In the genomic region with DNA sequence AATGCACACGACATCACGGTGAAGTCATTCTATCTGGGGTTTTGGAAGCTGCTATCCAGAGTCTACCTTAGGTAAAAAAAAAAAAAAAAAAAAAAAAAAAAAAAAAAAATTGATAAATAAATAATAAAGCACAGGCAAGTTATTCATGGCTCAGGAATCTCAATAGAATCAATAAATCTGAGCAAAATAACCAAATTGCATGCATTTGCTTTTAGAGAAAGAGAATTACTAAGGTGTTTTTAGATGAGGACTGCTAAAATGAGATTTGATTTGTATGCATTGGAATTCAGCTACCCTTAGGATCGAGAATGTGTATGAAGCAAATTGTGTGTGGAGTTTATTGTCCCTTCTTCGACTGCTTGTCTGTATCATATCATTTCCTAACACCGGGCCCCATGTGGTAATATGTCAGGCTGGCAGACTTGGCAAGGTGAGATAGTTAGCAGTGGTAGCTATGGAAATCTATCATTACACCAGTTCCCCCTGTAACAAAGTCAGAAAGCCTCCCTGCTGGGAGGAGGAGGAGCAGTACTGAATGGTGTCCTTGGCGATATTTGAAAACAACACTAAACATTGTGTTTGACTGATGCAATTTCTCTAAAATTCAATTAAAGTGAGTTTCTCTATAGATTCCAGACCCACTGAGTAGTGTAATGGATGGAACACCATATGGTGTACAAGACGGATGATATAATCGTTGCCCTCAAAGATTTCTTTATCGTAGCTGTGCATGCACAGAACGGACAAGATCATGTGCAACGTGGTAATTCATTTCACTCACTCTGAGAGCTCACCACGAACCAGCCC, we compare ENCODE assay signal across 8 mouse cellular contexts. TPM values are rescaled to one million over a fixed set of nuclear protein-coding genes. Genes with fewer than 3 reads are reported as not detected.
DNase-seq lines count a peak whose midpoint lies in the region; ATAC-seq and TF ChIP-seq lines count a peak whose summit lies in the region.

No protein-coding gene starts in this region.

- H3K79me2 ChIP-seq in heart, adult 2 months (replicated peaks; ENCODE audit: control insufficient read depth, insufficient read depth, low read length), result no peaks in the 10 kb centered on the region
- no peaks in the 10 kb centered on the region for H3K79me2 ChIP-seq in macrophage (ENCODE audit: inconsistent target)

- no peak overlapping the region for H3K4me3 ChIP-seq in heart, adult 2 months
- H3K4me3 ChIP-seq in G1E (ENCODE audit: low read depth, low read length), result peak overlapping the region; percentile 81; the same call in 1 of the 2 replicates
- peak overlapping the region; percentile 96; the same call in 1 of the 2 replicates for H3K4me3 ChIP-seq in macrophage (ENCODE audit: inconsistent target)
- no peak overlapping the region for H3K4me3 ChIP-seq in thymus, adult 2 months (ENCODE audit: control insufficient read depth, insufficient read depth, low read length)

- TF ChIP-seq CTCF in heart, adult 2 months (IDR thresholded peaks at IDR 0.05), result no peak
- no peak for TF ChIP-seq CTCF in G1E (IDR thresholded peaks at IDR 0.05; ENCODE audit: low read depth, low read length)
- no peak for TF ChIP-seq CTCF in thymus, adult 2 months (IDR thresholded peaks at IDR 0.05; ENCODE audit: borderline replicate concordance, control insufficient read depth, extremely low read depth, insufficient read depth, low read length, poor library complexity)

- no peaks in the 10 kb centered on the region for H3K36me3 ChIP-seq in heart, adult 2 months (ENCODE audit: control insufficient read depth, insufficient read depth, low read length)
- H3K36me3 ChIP-seq in G1E (replicated peaks) (peaks cover 32% of the 10 kb centered on the region), macrophage (ENCODE audit: inconsistent target) (no peaks in the 10 kb centered on the region)
- H3K36me3 ChIP-seq in thymus, adult 2 months (ENCODE audit: control insufficient read depth, insufficient read depth, low read length), result no peaks in the 10 kb centered on the region

- TF ChIP-seq POLR2A in heart, adult 2 months (IDR thresholded peaks at IDR 0.05; ENCODE audit: insufficient read depth, low read depth, low read length), result no peak
- TF ChIP-seq POLR2A in thymus, adult 2 months (IDR thresholded peaks at IDR 0.05; ENCODE audit: control insufficient read depth, extremely low read depth, insufficient read depth, low read length, poor library complexity), result no peak

- H3K9me3 ChIP-seq in G1E (replicated peaks), result no peaks in the 10 kb centered on the region

- no peak overlapping the region for H3K27ac ChIP-seq in heart, adult 2 months
- H3K27ac ChIP-seq in macrophage, result no peak overlapping the region
- no peak overlapping the region for H3K27ac ChIP-seq in thymus, adult 2 months (ENCODE audit: control insufficient read depth, insufficient read depth, low read length)

- H3K27me3 ChIP-seq in heart, adult 2 months (ENCODE audit: control insufficient read depth, insufficient read depth, low read length), result no peaks in the 10 kb centered on the region
- H3K27me3 ChIP-seq in G1E (ENCODE audit: insufficient read depth, low read length), result no peaks in the 10 kb centered on the region
- no peaks in the 10 kb centered on the region for H3K27me3 ChIP-seq in thymus, adult 2 months (ENCODE audit: control insufficient read depth, insufficient read depth, low read length)

- 65% methylated on average over 12 of the region's 12 CpGs for WGBS in heart, adult 2 months
- 82% methylated on average over 7 of the region's 12 CpGs for WGBS in macrophage (ENCODE audit: missing documents)
- WGBS in thymus, adult 2 months, result 82% methylated on average over 12 of the region's 12 CpGs

- H3K9ac ChIP-seq in heart, adult 2 months (ENCODE audit: low read depth, low read length), result no peak overlapping the region

- intact Hi-C loops in heart, adult 2 months (cut with DNase I), result no loop called here

- peak; percentile 87 for DNase-seq in heart, adult 11 months
- no peak for DNase-seq in heart, adult 2 months
- no peak for DNase-seq in G1E (ENCODE audit: low spot score)
- DNase-seq in thymus, adult 2 months, result no peak
- no peak for DNase-seq in spleen, postnatal 14 days (ENCODE audit: low spot score in 2 of 2)
- no peak for DNase-seq in layer of hippocampus, postnatal 36 days

- TF ChIP-seq EP300 in heart, adult 2 months (IDR thresholded peaks at IDR 0.05; ENCODE audit: insufficient read depth, low read depth, low read length), result no peak

- no peak for ATAC-seq in G1E (ENCODE audit: extremely low read depth, insufficient number of reproducible peaks, low FRiP score, poor library complexity, severe bottlenecking)
- peak; percentile 31 for ATAC-seq in granulocyte monocyte progenitor cell, adult 5-6 weeks (replicated peaks; ENCODE audit: poor library complexity, severe bottlenecking)

- H3K4me1 ChIP-seq in heart, adult 2 months (ENCODE audit: control insufficient read depth, insufficient read depth, low read length), result peaks cover 2% of the 10 kb centered on the region
- H3K4me1 ChIP-seq in G1E (ENCODE audit: insufficient read depth, low read depth, low read length), result peaks cover 46% of the 10 kb centered on the region
- peaks cover 4% of the 10 kb centered on the region for H3K4me1 ChIP-seq in thymus, adult 2 months (replicated peaks; ENCODE audit: control insufficient read depth, insufficient read depth, low read length)

RNA-seq across cellular contexts. Expression of a gene that starts 7.2 kb away (rescaled TPM):
- 10 to 100 TPM; 19.3 to 20.0 TPM for total RNA-seq in heart, adult 2 months (2021)
- polyA plus RNA-seq in heart, adult 2 months (2012; rRNA removed), result 9.7 and 11.0 TPM in 2 replicates
- total RNA-seq in G1E (2014; fragmentation: Nextera tagmentation) (57.0 and 57.3 TPM in 2 replicates), G1E (2017) (285 and 291 TPM in 2 replicates)
- polyA plus RNA-seq in G1E (2012) (97.7 and 127 TPM in 2 replicates), macrophage (2018) (16.2 to 19.5 TPM (median 17.8 TPM) in 3 replicates)
- total RNA-seq in granulocyte monocyte progenitor cell, adult 5-6 weeks (2014; fragmentation: Nextera tagmentation), result 39.7 and 58.9 TPM in 2 replicates
- total RNA-seq in granulocyte monocyte progenitor cell, adult 5-6 weeks (2017), result 34.6 and 69.2 TPM in 2 replicates
- 10 to 100 TPM in 1 of 26 experiments, 1 to 10 TPM in 14, not detected in 11; 1.5 to 10.6 (median 4.8) TPM for total RNA-seq in macrophage (2018; cell fraction: chromatin; rRNA removed)
- total RNA-seq in macrophage (2018; cell fraction: cytosol; rRNA removed), result 10 to 100 TPM in 19 of 26 experiments, 1 to 10 TPM in 7; 7.7 to 20.3 (median 12.9) TPM
- 1 to 10 TPM in 24 of 26 experiments, not detected in 2; 1.2 to 9.1 (median 3.0) TPM for total RNA-seq in macrophage (2018; cell fraction: nucleus; rRNA removed)
- 14.2 and 15.3 TPM in 2 replicates for polyA plus RNA-seq in thymus, adult 2 months (2012; rRNA removed)
- total RNA-seq in layer of hippocampus, postnatal 36 days (2021), result 10 to 100 TPM; 32.8 to 34.1 TPM

RNA-seq across cellular contexts. Expression of a gene that starts 7.3 kb away (rescaled TPM):
- total RNA-seq in heart, adult 2 months (2021), result 1 to 10 TPM; 2.2 to 2.6 TPM
- polyA plus RNA-seq in heart, adult 2 months (2012; rRNA removed), result 1.0 and 1.1 TPM in 2 replicates
- total RNA-seq in G1E (2014; fragmentation: Nextera tagmentation), result not detected in 2 replicates
- total RNA-seq in G1E (2017), result 1.2 and 1.3 TPM in 2 replicates
- polyA plus RNA-seq in G1E (2012), result 0.03 and 0.04 TPM in 2 replicates
- not detected in 2 replicates for total RNA-seq in granulocyte monocyte progenitor cell, adult 5-6 weeks (2014; fragmentation: Nextera tagmentation)
- total RNA-seq in granulocyte monocyte progenitor cell, adult 5-6 weeks (2017), result not detected in 2 replicates
- not detected for total RNA-seq in macrophage (2018; cell fraction: chromatin; rRNA removed)
- not detected for total RNA-seq in macrophage (2018; cell fraction: cytosol; rRNA removed)
- total RNA-seq in macrophage (2018; cell fraction: nucleus; rRNA removed), result not detected
- polyA plus RNA-seq in macrophage (2018), result not detected in 3 replicates
- polyA plus RNA-seq in thymus, adult 2 months (2012; rRNA removed), result 0.05 and 0.15 TPM in 2 replicates
- 1 to 10 TPM; 1.0 to 1.2 TPM for total RNA-seq in layer of hippocampus, postnatal 36 days (2021)

RNA-seq across cellular contexts. Expression of a gene that starts 10.6 kb away (rescaled TPM):
- total RNA-seq in heart, adult 2 months (2021), result 1 to 10 TPM; 8.2 to 8.7 TPM
- polyA plus RNA-seq in heart, adult 2 months (2012; rRNA removed), result 4.5 and 8.8 TPM in 2 replicates
- 25.2 and 33.6 TPM in 2 replicates for total RNA-seq in G1E (2014; fragmentation: Nextera tagmentation)
- total RNA-seq in G1E (2017), result 19.5 and 20.8 TPM in 2 replicates
- 1.9 and 2.2 TPM in 2 replicates for polyA plus RNA-seq in G1E (2012)
- 9.8 and 11.1 TPM in 2 replicates for total RNA-seq in granulocyte monocyte progenitor cell, adult 5-6 weeks (2014; fragmentation: Nextera tagmentation)
- total RNA-seq in granulocyte monocyte progenitor cell, adult 5-6 weeks (2017), result 7.7 and 7.9 TPM in 2 replicates
- total RNA-seq in macrophage (2018; cell fraction: chromatin; rRNA removed), result 10 to 100 TPM in 19 of 26 experiments, 1 to 10 TPM in 7; 2.6 to 40.1 (median 21.7) TPM
- total RNA-seq in macrophage (2018; cell fraction: cytosol; rRNA removed), result 10 to 100 TPM in 1 of 26 experiments, 1 to 10 TPM in 25; 2.8 to 10.7 (median 8.5) TPM
- 10 to 100 TPM in 16 of 26 experiments, 1 to 10 TPM in 10; 3.4 to 30.5 (median 14.7) TPM for total RNA-seq in macrophage (2018; cell fraction: nucleus; rRNA removed)
- 6.8 to 8.1 TPM (median 7.4 TPM) in 3 replicates for polyA plus RNA-seq in macrophage (2018)
- polyA plus RNA-seq in thymus, adult 2 months (2012; rRNA removed), result 4.7 and 5.5 TPM in 2 replicates
- 10 to 100 TPM; 19.7 to 20.3 TPM for total RNA-seq in layer of hippocampus, postnatal 36 days (2021)

RNA-seq across cellular contexts. Expression of a gene that starts 58.1 kb away (rescaled TPM):
- total RNA-seq in heart, adult 2 months (2021), result 100 to 1,000 TPM; 107 to 116 TPM
- polyA plus RNA-seq in heart, adult 2 months (2012; rRNA removed), result 41.6 and 74.4 TPM in 2 replicates
- total RNA-seq in G1E (2014; fragmentation: Nextera tagmentation), result 126 TPM in 2 replicates
- 59.1 and 62.9 TPM in 2 replicates for total RNA-seq in G1E (2017)
- 30.3 and 30.5 TPM in 2 replicates for polyA plus RNA-seq in G1E (2012)
- 33.1 and 44.6 TPM in 2 replicates for total RNA-seq in granulocyte monocyte progenitor cell, adult 5-6 weeks (2014; fragmentation: Nextera tagmentation)
- total RNA-seq in granulocyte monocyte progenitor cell, adult 5-6 weeks (2017), result 24.1 and 26.6 TPM in 2 replicates
- total RNA-seq in macrophage (2018; cell fraction: chromatin; rRNA removed), result 100 to 1,000 TPM in 7 of 26 experiments, 10 to 100 TPM in 19; 60.5 to 127 (median 89.8) TPM
- 10 to 100 TPM; 44.3 to 72.9 (median 60.3) TPM for total RNA-seq in macrophage (2018; cell fraction: cytosol; rRNA removed)
- total RNA-seq in macrophage (2018; cell fraction: nucleus; rRNA removed), result 10 to 100 TPM; 50.0 to 95.0 (median 69.6) TPM
- polyA plus RNA-seq in macrophage (2018), result 40.7 to 65.1 TPM (median 55.7 TPM) in 3 replicates
- 32.1 and 34.7 TPM in 2 replicates for polyA plus RNA-seq in thymus, adult 2 months (2012; rRNA removed)
- 10 to 100 TPM; 32.6 TPM for total RNA-seq in layer of hippocampus, postnatal 36 days (2021)

Comparison
In these comparisons a context has a peak if more than half of its experiments do, and no peak if none do; other contexts are left out.
1. H3K4me3 ChIP-seq: peak in G1E (single experiment) and macrophage (single experiment); none in heart, adult 2 months (single experiment) and thymus, adult 2 months (single experiment).